Mouse (Mus musculus) midbrain, embryonic 11.5 days (tissue): ENCODE results near the gene Tead4. TPM values are rescaled to one million over a fixed set of nuclear protein-coding genes. Genes with fewer than 3 reads are reported as not detected.
A peak's percentile ranks its signal among the peaks of the same experiment; 100 is the strongest.

Source experiments
- ATAC-seq: fragments of 200-750 bp; cut with Nextera tagmentation; 2 replicates; pipeline ENCODE4 v1.8.0; 2017; ENCODE audit warnings: moderate TSS enrichment, moderate library complexity; ENCODE audit not compliant: low FRiP score
- DNase-seq: peaks from one replicate; pipeline ENCODE4 v3.0.0; 2015; ENCODE audit warnings: low spot score; ENCODE audit errors: missing footprints
- H3K27ac ChIP-seq: fragments of 300-500 bp; sonication (generic); 2 replicates; pipeline ENCODE4 v1.5.1; 2014; ENCODE audit warnings: low read depth, low read length
- H3K27me3 ChIP-seq: fragments of 300-500 bp; sonication (generic); 2 replicates; pipeline ENCODE4 v1.6.1; 2014; ENCODE audit warnings: mild to moderate bottlenecking, low read length, moderate library complexity, mixed read lengths; ENCODE audit not compliant: control insufficient read depth, insufficient read depth
- H3K36me3 ChIP-seq: fragments of 300-500 bp; sonication (generic); 2 replicates; pipeline ENCODE4 v1.6.1; 2014; ENCODE audit warnings: mild to moderate bottlenecking, low read length, moderate library complexity, mixed read lengths; ENCODE audit not compliant: control insufficient read depth, insufficient read depth
- H3K4me1 ChIP-seq: fragments of 300-500 bp; sonication (generic); 2 replicates; pipeline ENCODE4 v1.6.1; 2014; ENCODE audit warnings: low read length; ENCODE audit not compliant: control insufficient read depth, insufficient read depth
- H3K4me2 ChIP-seq: fragments of 300-500 bp; sonication (generic); 2 replicates; pipeline ENCODE4 v1.6.1; 2014; ENCODE audit warnings: mild to moderate bottlenecking, moderate library complexity
- H3K4me3 ChIP-seq: fragments of 300-500 bp; sonication (generic); 2 replicates; pipeline ENCODE4 v1.5.1; 2014; ENCODE audit warnings: low read depth, low read length
- H3K9ac ChIP-seq: fragments of 300-500 bp; sonication (generic); 2 replicates; pipeline ENCODE4 v1.6.1; 2014; ENCODE audit warnings: low read length
- H3K9me3 ChIP-seq: fragments of 300-500 bp; sonication (generic); 2 replicates; pipeline ENCODE4 v1.6.1; 2016; ENCODE audit warnings: low read length; ENCODE audit not compliant: control insufficient read depth
- WGBS: fragments of 180-500 bp; shearing (Covaris S2); extraction: QIAGEN DNeasy Blood & Tissue Kit; methylation state at CpG from one replicate; pipeline ENCODE4 v1.1.7; 2014; 5-methylcytosine and 5-hydroxymethylcytosine counted together
- polyA plus RNA-seq: library from polyadenylated mRNA; unstranded; fragments of >200 nt; fragmentation: Nextera tagmentation; extraction: Ambion mirVana; gene quantifications from 2 replicates; pipeline ENCODE4 v1.2.1, GENCODE M21; 2014

Tead4 gene
- polyA plus RNA-seq, 1 experiment from 2014 or later = 1.7 TPM

- H3K36me3 ChIP-seq = no peaks in the 10 kb centered on the region
- no peaks in the 10 kb centered on the region for H3K9me3 ChIP-seq
- H3K4me2 ChIP-seq = no peak overlapping the region
- peak; percentile 79 for DNase-seq
- 66% methylated on average over 5 of the region's 5 CpGs for WGBS
- no peak overlapping the region for H3K4me3 ChIP-seq
- H3K9ac ChIP-seq = no peak overlapping the region
- no peaks in the 10 kb centered on the region for H3K27me3 ChIP-seq
- H3K27ac ChIP-seq = no peak overlapping the region
- ATAC-seq = no peak
- peaks cover 4% of the 10 kb centered on the region; the same call in 1 of the 2 replicates for H3K4me1 ChIP-seq
Observed at GRCm38 (mm10) chr6:128279608-128280007, 21.0 kb downstream of the Tead4 start.

- no peak overlapping the region for H3K9ac ChIP-seq
- DNase-seq (no peak), ATAC-seq (no peak)
- no peak overlapping the region for H3K4me3 ChIP-seq
- H3K4me2 ChIP-seq = no peak overlapping the region
- H3K27ac ChIP-seq = no peak overlapping the region
- no peaks in the 10 kb centered on the region for H3K9me3 ChIP-seq
- no peaks in the 10 kb centered on the region for H3K27me3 ChIP-seq
- 73% methylated on average over 4 of the region's 4 CpGs for WGBS
- no peaks in the 10 kb centered on the region for H3K36me3 ChIP-seq
- H3K4me1 ChIP-seq = peaks cover 4% of the 10 kb centered on the region; the same call in 1 of the 2 replicates
Observed at GRCm38 (mm10) chr6:128279099-128279498, 21.5 kb downstream of the Tead4 start.

GRCm38 (mm10) chr6:128277132-128278085, 23.2 kb downstream of the Tead4 start:
- no peak overlapping the region for H3K27ac ChIP-seq
- DNase-seq (peak; percentile 44), ATAC-seq (no peak)
- H3K27me3 ChIP-seq = no peaks in the 10 kb centered on the region
- H3K4me3 ChIP-seq = no peak overlapping the region
- WGBS = 82% methylated on average over 11 of the region's 11 CpGs
- H3K9ac ChIP-seq = no peak overlapping the region
- no peaks in the 10 kb centered on the region for H3K36me3 ChIP-seq
- no peaks in the 10 kb centered on the region for H3K9me3 ChIP-seq
- H3K4me2 ChIP-seq = no peak overlapping the region
- peaks cover 3% of the 10 kb centered on the region; the same call in 1 of the 2 replicates for H3K4me1 ChIP-seq

GRCm38 (mm10) chr6:128276349-128276748, 24.3 kb downstream of the Tead4 start:
- no peak overlapping the region for H3K4me2 ChIP-seq
- no peak overlapping the region for H3K27ac ChIP-seq
- no peaks in the 10 kb centered on the region for H3K4me1 ChIP-seq
- DNase-seq (no peak), ATAC-seq (no peak)
- H3K9ac ChIP-seq = no peak overlapping the region
- H3K36me3 ChIP-seq = no peaks in the 10 kb centered on the region
- H3K9me3 ChIP-seq = no peaks in the 10 kb centered on the region
- H3K27me3 ChIP-seq = no peaks in the 10 kb centered on the region
- no peak overlapping the region for H3K4me3 ChIP-seq
- 91% methylated on average over 6 of the region's 6 CpGs for WGBS

- no peak for ATAC-seq
- no peaks in the 10 kb centered on the region for H3K27me3 ChIP-seq
- no peak for DNase-seq
- H3K4me2 ChIP-seq = no peak overlapping the region
- H3K9ac ChIP-seq = no peak overlapping the region
- H3K36me3 ChIP-seq = no peaks in the 10 kb centered on the region
- WGBS = 94% methylated on average over 8 of the region's 8 CpGs
- H3K9me3 ChIP-seq = no peaks in the 10 kb centered on the region
- no peaks in the 10 kb centered on the region for H3K4me1 ChIP-seq
- H3K4me3 ChIP-seq = no peak overlapping the region
- no peak overlapping the region for H3K27ac ChIP-seq
Observed at GRCm38 (mm10) chr6:128275506-128276064, 25.0 kb downstream of the Tead4 start.

GRCm38 (mm10) chr6:128273507-128273906, 27.1 kb downstream of the Tead4 start:
- H3K27ac ChIP-seq = no peak overlapping the region
- no peaks in the 10 kb centered on the region for H3K4me1 ChIP-seq
- 79% methylated on average over 1 of the region's 1 CpGs for WGBS
- no peaks in the 10 kb centered on the region for H3K9me3 ChIP-seq
- no peak overlapping the region for H3K9ac ChIP-seq
- no peak overlapping the region for H3K4me3 ChIP-seq
- H3K36me3 ChIP-seq = no peaks in the 10 kb centered on the region
- no peak for ATAC-seq
- H3K4me2 ChIP-seq = no peak overlapping the region
- DNase-seq = no peak
- no peaks in the 10 kb centered on the region for H3K27me3 ChIP-seq

GRCm38 (mm10) chr6:128272754-128273153, 27.9 kb downstream of the Tead4 start:
- Histone ChIP-seq H3K9me3 (no peaks in the 10 kb centered on the region), H3K4me1 (no peaks in the 10 kb centered on the region), H3K9ac (no peak overlapping the region), H3K4me2 (no peak overlapping the region), H3K4me3 (no peak overlapping the region), H3K36me3 (no peaks in the 10 kb centered on the region), H3K27me3 (no peaks in the 10 kb centered on the region), H3K27ac (no peak overlapping the region)
- ATAC-seq (no peak), DNase-seq (no peak)
- WGBS = 96% methylated on average over 17 of the region's 17 CpGs

- H3K27ac ChIP-seq = no peak overlapping the region
- H3K36me3 ChIP-seq = no peaks in the 10 kb centered on the region
- DNase-seq (no peak), ATAC-seq (no peak)
- WGBS = 69% methylated on average over 4 of the region's 4 CpGs
- no peak overlapping the region for H3K4me2 ChIP-seq
- no peaks in the 10 kb centered on the region for H3K4me1 ChIP-seq
- no peak overlapping the region for H3K9ac ChIP-seq
- H3K27me3 ChIP-seq = no peaks in the 10 kb centered on the region
- no peaks in the 10 kb centered on the region for H3K9me3 ChIP-seq
- H3K4me3 ChIP-seq = no peak overlapping the region
Observed at GRCm38 (mm10) chr6:128269850-128270249, 30.8 kb downstream of the Tead4 start.

GRCm38 (mm10) chr6:128264870-128265526, 35.6 kb downstream of the Tead4 start:
- WGBS = 87% methylated on average over 8 of the region's 8 CpGs
- no peak for ATAC-seq
- H3K27me3 ChIP-seq = no peaks in the 10 kb centered on the region

More at GRCm38 (mm10) chr6:128264870-128265526, 35.6 kb downstream of the Tead4 start:
- Histone ChIP-seq H3K9ac (no peak overlapping the region), H3K4me2 (no peak overlapping the region), H3K36me3 (no peaks in the 10 kb centered on the region), H3K4me1 (no peaks in the 10 kb centered on the region), H3K4me3 (no peak overlapping the region), H3K9me3 (no peaks in the 10 kb centered on the region), H3K27ac (no peak overlapping the region)
- DNase-seq = no peak
